Mouse (Mus musculus) thymus, adult 2 months (tissue): Measurements from ENCODE around the gene Plxdc1. TPM values are rescaled to one million over a fixed set of nuclear protein-coding genes. Genes with fewer than 3 reads are reported as not detected.
A peak's percentile ranks its signal among the peaks of the same experiment; 100 is the strongest.

Experiments used
- DNase-seq: peaks from one replicate; pipeline ENCODE4 v3.0.0; 2021
- H3K27ac ChIP-seq: fragments of 200-500 bp; 2 replicates; pipeline ENCODE4 v1.5.1; 2012; ENCODE audit warnings: low read length, control low read depth; ENCODE audit not compliant: control insufficient read depth, insufficient read depth
- H3K27me3 ChIP-seq: fragments of 200-500 bp; 2 replicates; pipeline ENCODE4 v1.6.1; 2012; ENCODE audit warnings: mild to moderate bottlenecking, low read length, moderate library complexity, mixed read lengths; ENCODE audit not compliant: control insufficient read depth, insufficient read depth
- H3K36me3 ChIP-seq: fragments of 200-500 bp; 2 replicates; pipeline ENCODE4 v1.6.1; 2012; ENCODE audit warnings: mild to moderate bottlenecking, low read length, moderate library complexity; ENCODE audit not compliant: control insufficient read depth, insufficient read depth
- H3K4me1 ChIP-seq: fragments of 200-500 bp; replicated peaks from 2 replicates; pipeline ENCODE4 v1.6.1; 2012; ENCODE audit warnings: low read length; ENCODE audit not compliant: control insufficient read depth, insufficient read depth
- H3K4me3 ChIP-seq: fragments of 200-500 bp; 2 replicates; pipeline ENCODE4 v1.5.1; 2012; ENCODE audit warnings: mild to moderate bottlenecking, low read length, control low read depth, moderate library complexity; ENCODE audit not compliant: control insufficient read depth, insufficient read depth
- CTCF ChIP-seq: fragments of 200-500 bp; IDR thresholded peaks from 2 replicates; pipeline ENCODE4 v1.5.1; 2012; ENCODE audit warnings: mild to moderate bottlenecking, control low read depth, low read length, moderate library complexity, borderline replicate concordance; ENCODE audit not compliant: control insufficient read depth, poor library complexity, insufficient read depth; ENCODE audit errors: extremely low read depth
- POLR2A ChIP-seq: fragments of 200-500 bp; IDR thresholded peaks from 2 replicates; pipeline ENCODE4 v1.6.1; 2012; ENCODE audit warnings: mild to moderate bottlenecking, low read length, control low read depth, moderate library complexity; ENCODE audit not compliant: control insufficient read depth, poor library complexity, insufficient read depth; ENCODE audit errors: extremely low read depth
- WGBS: fragments of 180-500 bp; shearing (Covaris S2); methylation state at CpG from one replicate; pipeline ENCODE4 v1.1.7; 2018; 5-methylcytosine and 5-hydroxymethylcytosine counted together
- polyA plus RNA-seq: library from polyadenylated mRNA; depleted of rRNA; stranded (reverse); fragments of >200 nt; gene quantifications from 2 replicates; pipeline ENCODE4 v1.2.3, GENCODE M21; 2012

The Plxdc1 gene
- polyA plus RNA-seq, 1 experiment = 77.5 TPM

GRCm38 (mm10) chr11:97977797-97978196 lies 8.4 kb downstream of the Plxdc1 start:
- peaks cover 16% of the 10 kb centered on the region for H3K36me3 ChIP-seq
- WGBS = 13% methylated on average over 5 of the region's 5 CpGs
- H3K4me3 ChIP-seq = peak overlapping the region; percentile 16; the same call in 1 of the 2 replicates
- H3K4me1 ChIP-seq = peaks cover 60% of the 10 kb centered on the region
- DNase-seq = peak; percentile 77
- TF ChIP-seq POLR2A (peak; percentile 15; the same call in 1 of the 2 replicates), CTCF (no peak)
- no peaks in the 10 kb centered on the region for H3K27me3 ChIP-seq
- H3K27ac ChIP-seq = peak overlapping the region; percentile 94

GRCm38 (mm10) chr11:97974746-97975145 lies 11.5 kb downstream of the Plxdc1 start:
- DNase-seq = no peak
- 91% methylated on average over 5 of the region's 5 CpGs for WGBS

GRCm38 (mm10) chr11:97974141-97974540 lies 12.1 kb downstream of the Plxdc1 start:
- Histone ChIP-seq H3K4me1 (peaks cover 44% of the 10 kb centered on the region), H3K36me3 (peaks cover 18% of the 10 kb centered on the region), H3K27me3 (no peaks in the 10 kb centered on the region), H3K4me3 (no peak overlapping the region), H3K27ac (no peak overlapping the region)
- DNase-seq = no peak
- 95% methylated on average over 5 of the region's 5 CpGs for WGBS
- TF ChIP-seq POLR2A (no peak), CTCF (no peak)

More at GRCm38 (mm10) chr11:97974746-97975145, 11.5 kb downstream of the Plxdc1 start:
- no peak for TF ChIP-seq CTCF
- TF ChIP-seq POLR2A = no peak
- Histone ChIP-seq H3K4me1 (peaks cover 47% of the 10 kb centered on the region), H3K27ac (no peak overlapping the region), H3K36me3 (peaks cover 18% of the 10 kb centered on the region), H3K27me3 (no peaks in the 10 kb centered on the region), H3K4me3 (no peak overlapping the region)

GRCm38 (mm10) chr11:97972434-97972833 lies 13.8 kb downstream of the Plxdc1 start:
- Histone ChIP-seq H3K27me3 (no peaks in the 10 kb centered on the region), H3K36me3 (peaks cover 18% of the 10 kb centered on the region), H3K27ac (no peak overlapping the region), H3K4me1 (peaks cover 31% of the 10 kb centered on the region), H3K4me3 (no peak overlapping the region)
- TF ChIP-seq CTCF (0 out of 2 replicates have a peak, but pooled peaks have one; percentile 32), POLR2A (no peak)
- peak; percentile 35 for DNase-seq
- 79% methylated on average over 2 of the region's 2 CpGs for WGBS

- peaks cover 8% of the 10 kb centered on the region for H3K36me3 ChIP-seq
- TF ChIP-seq CTCF (no peak), POLR2A (no peak)
- H3K27ac ChIP-seq = no peak overlapping the region; the same call in 1 of the 2 replicates
- H3K27me3 ChIP-seq = no peaks in the 10 kb centered on the region
- no peak for DNase-seq
- H3K4me3 ChIP-seq = no peak overlapping the region
- WGBS = 33% methylated on average over 7 of the region's 7 CpGs
- peaks cover 20% of the 10 kb centered on the region for H3K4me1 ChIP-seq
These were observed 15.0 kb downstream of the Plxdc1 start for GRCm38 (mm10) chr11:97971232-97971631.

GRCm38 (mm10) chr11:97970771-97971170 lies 15.5 kb downstream of the Plxdc1 start:
- no peak for DNase-seq
- H3K27ac ChIP-seq = no peak overlapping the region
- no peaks in the 10 kb centered on the region for H3K27me3 ChIP-seq
- 90% methylated on average over 7 of the region's 7 CpGs for WGBS
- TF ChIP-seq POLR2A (no peak), CTCF (no peak)
- H3K4me1 ChIP-seq = peaks cover 16% of the 10 kb centered on the region
- H3K4me3 ChIP-seq = no peak overlapping the region
- H3K36me3 ChIP-seq = peaks cover 7% of the 10 kb centered on the region

- no peaks in the 10 kb centered on the region for H3K27me3 ChIP-seq
- H3K4me1 ChIP-seq = peaks cover 14% of the 10 kb centered on the region
- 96% methylated on average over 5 of the region's 5 CpGs for WGBS
- peaks cover 7% of the 10 kb centered on the region for H3K36me3 ChIP-seq
- DNase-seq = no peak
- H3K27ac ChIP-seq = no peak overlapping the region
- TF ChIP-seq CTCF (no peak), POLR2A (no peak)
- no peak overlapping the region for H3K4me3 ChIP-seq
These were observed 17.9 kb downstream of the Plxdc1 start for GRCm38 (mm10) chr11:97968385-97968784.
